Mouse (Mus musculus) erythroblast, embryonic 14.5 days (primary cell): Measurements from ENCODE around the gene Tusc2.

Experiments used
- GATA1 ChIP-seq: IDR thresholded peaks from 2 replicates; pipeline ENCODE4 v1.6.1; 2012; ENCODE audit warnings: low read length, inconsistent platforms, mixed read lengths
- TAL1 ChIP-seq: IDR thresholded peaks from 3 replicates; pipeline ENCODE4 v1.6.1; 2012; ENCODE audit warnings: low read length, inconsistent platforms, mixed read lengths

DNA sequence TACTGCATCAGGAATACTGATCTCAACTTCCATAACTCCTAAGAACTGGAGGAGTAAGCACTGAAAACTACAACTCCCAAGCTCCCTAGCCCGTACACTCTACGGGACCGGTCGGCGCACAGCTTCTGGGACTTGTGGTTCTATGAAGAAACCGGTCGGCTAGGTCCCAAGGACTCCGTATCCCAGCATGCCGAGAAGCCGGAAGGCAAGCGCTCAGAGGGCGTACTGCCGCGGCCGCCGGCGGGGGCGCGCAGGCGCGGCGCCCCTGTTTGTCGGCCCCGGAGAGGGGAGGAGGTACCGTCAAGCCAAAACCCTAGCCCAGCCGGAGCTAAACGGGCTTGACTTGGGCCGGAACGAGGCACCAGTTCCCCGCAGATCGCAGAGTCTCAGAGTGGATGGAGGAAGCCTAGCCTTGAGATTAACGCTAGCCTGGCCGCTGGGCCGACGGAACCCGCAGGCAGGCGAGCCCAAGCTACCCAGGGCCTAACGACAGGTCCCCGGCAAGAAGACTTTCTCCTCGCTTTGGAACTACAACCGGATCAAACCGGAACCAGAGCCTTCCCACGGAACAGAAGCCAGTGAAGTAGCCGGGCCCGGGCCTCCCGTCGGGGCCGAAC lies 29.2 kb upstream of the Tusc2 start, which contains the start of gene Tmem115:
- TF ChIP-seq GATA1 (no peak), TAL1 (no peak)
